ENCODE assay signal across 31 mouse cellular contexts in genomic region chr19:5620007-5620406, GRCm38 (mm10).
"Had no signal": no experiment of that assay in that cellular context is flagged by ENCODE, and none has a peak within 500 bp of the region (broad histone marks: within the 10 kb centered on the region; RNA-seq: fewer than 3 reads in every experiment).

No protein-coding gene starts in this region.

- H3K4me1 ChIP-seq: limb, embryonic 10.5 days; limb, embryonic 12.5 days; limb, embryonic 13.5 days; limb, embryonic 15.5 days; liver, embryonic 12.5 days; liver, embryonic 13.5 days; liver, embryonic 15.5 days; midbrain, embryonic 10.5 days; midbrain, embryonic 12.5 days; midbrain, embryonic 13.5 days; midbrain, embryonic 15.5 days had no signal

- H3K9ac ChIP-seq: limb, embryonic 12.5 days; limb, embryonic 13.5 days; limb, embryonic 15.5 days; liver, embryonic 12.5 days; liver, embryonic 13.5 days; liver, embryonic 14.5 days; liver, embryonic 15.5 days; liver, postnatal 0 days; lung, embryonic 14.5 days; lung, embryonic 15.5 days; midbrain, embryonic 12.5 days; midbrain, embryonic 13.5 days; midbrain, embryonic 15.5 days had no signal

- H3K27ac ChIP-seq: left cerebral cortex, adult 2 months; limb, embryonic 10.5 days; limb, embryonic 12.5 days; limb, embryonic 13.5 days; limb, embryonic 15.5 days; liver, embryonic 12.5 days; liver, embryonic 13.5 days; liver, embryonic 14.5 days; liver, embryonic 15.5 days; lung, embryonic 15.5 days; macrophage; midbrain, embryonic 10.5 days; midbrain, embryonic 12.5 days; midbrain, embryonic 13.5 days; midbrain, embryonic 15.5 days had no signal

- H3K4me2 ChIP-seq: limb, embryonic 12.5 days; limb, embryonic 13.5 days; limb, embryonic 15.5 days; liver, embryonic 11.5 days; liver, embryonic 12.5 days; liver, embryonic 13.5 days; liver, embryonic 15.5 days; lung, embryonic 14.5 days; lung, embryonic 15.5 days; midbrain, embryonic 11.5 days; midbrain, embryonic 12.5 days; midbrain, embryonic 13.5 days; midbrain, embryonic 15.5 days had no signal

- H3K9me3 ChIP-seq: limb, embryonic 10.5 days; limb, embryonic 12.5 days; limb, embryonic 13.5 days; limb, embryonic 15.5 days; liver, embryonic 12.5 days; liver, embryonic 13.5 days; liver, embryonic 15.5 days; lung, embryonic 15.5 days; megakaryocyte, embryonic 14.5 days; midbrain, embryonic 10.5 days; midbrain, embryonic 12.5 days; midbrain, embryonic 13.5 days; midbrain, embryonic 15.5 days had no signal

- H3K27me3 ChIP-seq: limb, embryonic 12.5 days; limb, embryonic 13.5 days; limb, embryonic 15.5 days; liver, embryonic 13.5 days; lung, embryonic 15.5 days had no signal

- H3K36me3 ChIP-seq: limb, embryonic 10.5 days; limb, embryonic 12.5 days; limb, embryonic 13.5 days; limb, embryonic 15.5 days; liver, embryonic 12.5 days; liver, embryonic 13.5 days; liver, embryonic 15.5 days; lung, embryonic 15.5 days; midbrain, embryonic 10.5 days; midbrain, embryonic 12.5 days; midbrain, embryonic 13.5 days; midbrain, embryonic 15.5 days had no signal

- ATAC-seq: liver, embryonic 12.5 days; liver, postnatal 0 days; midbrain, embryonic 13.5 days; midbrain, embryonic 15.5 days; midbrain, embryonic 16.5 days had no signal

- DNase-seq: left cerebral cortex, postnatal 4 days; liver; liver, embryonic 13.5 days; liver, postnatal 0 days; lung, adult 18-20 months; lung, adult 2 months; lung, embryonic 14.5 days; lung, postnatal 10 days; lung, postnatal 14 days; lung, postnatal 36 days; lung, postnatal 4 days; midbrain, embryonic 14.5 days had no signal

- H3K4me3 ChIP-seq: left cerebral cortex, adult 2 months; limb, embryonic 10.5 days; limb, embryonic 12.5 days; limb, embryonic 13.5 days; limb, embryonic 15.5 days; liver, embryonic 12.5 days; liver, embryonic 13.5 days; liver, embryonic 15.5 days; lung, embryonic 15.5 days; megakaryocyte, embryonic 14.5 days; midbrain, embryonic 10.5 days; midbrain, embryonic 12.5 days; midbrain, embryonic 13.5 days; midbrain, embryonic 15.5 days; myocyte had no signal
